Mouse (Mus musculus) heart, postnatal 25 days (tissue): ENCODE results near the gene Celf2. TPM values are rescaled to one million over a fixed set of nuclear protein-coding genes. Genes with fewer than 3 reads are reported as not detected.
"Not testable (repeated sequence)": the region's sequence is repeated elsewhere in the genome, so short reads cannot be mapped to it uniquely, and the experiment has no call there.

Source experiments
- DNase-seq: peaks from one replicate; pipeline ENCODE4 v3.0.0; 2022; ENCODE audit warnings: low spot score
- intact Hi-C: fragments of 180-260 bp; cut with DNase I; formaldehyde crosslinking; loops from one replicate; pipeline ENCODE4 v1.15.1; 2025
- total RNA-seq, 2 experiments: library from RNA; stranded (reverse); gene quantifications; 2 replicates each; pipeline ENCODE4 v1.2.3; 2021

Gene Celf2
- total RNA-seq, 2 experiments from 2014 or later: 63.1 to 72.7 TPM

DNA sequence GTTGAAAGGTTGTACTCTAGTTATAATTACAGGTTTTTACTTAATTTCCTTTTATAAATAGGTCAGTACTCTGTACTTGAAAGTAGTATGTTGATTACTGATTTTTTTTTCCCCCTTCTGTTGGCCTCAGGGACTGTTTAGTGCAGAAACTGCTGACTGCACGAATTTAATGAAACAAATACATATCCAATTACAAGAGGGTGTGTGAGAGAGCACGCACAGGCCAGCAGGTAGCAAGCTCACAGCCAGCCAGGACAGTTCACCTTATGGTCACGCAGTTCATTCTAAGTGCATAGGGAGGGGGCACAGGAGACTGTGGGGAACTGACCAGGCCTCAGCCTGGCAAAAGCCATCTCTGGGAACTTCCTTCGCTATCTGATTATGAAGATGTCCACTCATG lies 236.1 kb downstream of the Celf2 start:
- intact Hi-C loops: no loop called here
- no peak for DNase-seq

GRCm38 (mm10) chr2:7270051-7270450 lies 239.3 kb downstream of the Celf2 start:
- DNase-seq: peak; percentile 17
- intact Hi-C loops: no loop called here

DNA sequence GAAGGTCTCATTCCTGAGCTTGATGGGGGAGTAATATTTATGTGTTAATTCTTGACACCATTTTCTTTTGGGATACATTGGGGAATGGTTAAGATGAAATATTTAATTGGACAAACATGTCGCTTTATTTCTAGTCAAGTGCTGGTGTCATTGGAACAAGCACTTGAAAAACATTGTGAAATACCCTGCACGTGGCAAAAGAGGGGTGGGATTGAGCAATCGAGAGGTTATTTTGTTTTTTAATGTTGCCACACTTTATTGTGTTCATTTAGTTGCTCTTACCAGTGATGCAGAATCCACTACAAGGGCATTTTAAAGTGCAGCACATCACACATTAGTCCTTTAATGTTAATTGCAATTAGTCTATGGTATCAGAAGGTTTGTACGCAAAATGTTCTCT lies 242.2 kb downstream of the Celf2 start:
- DNase-seq: no peak
- intact Hi-C loops: no loop called here

- DNase-seq, intact Hi-C loops: not testable (repeated sequence)
Observed at GRCm38 (mm10) chr2:7262668-7263067, 246.7 kb downstream of the Celf2 start.

- DNase-seq: peak; percentile 46
- intact Hi-C loops: no loop called here
Observed at GRCm38 (mm10) chr2:7260186-7260585, 249.2 kb downstream of the Celf2 start.

- intact Hi-C loops: no loop called here
- DNase-seq: no peak
Observed at GRCm38 (mm10) chr2:7259616-7260015, 249.7 kb downstream of the Celf2 start.

DNA sequence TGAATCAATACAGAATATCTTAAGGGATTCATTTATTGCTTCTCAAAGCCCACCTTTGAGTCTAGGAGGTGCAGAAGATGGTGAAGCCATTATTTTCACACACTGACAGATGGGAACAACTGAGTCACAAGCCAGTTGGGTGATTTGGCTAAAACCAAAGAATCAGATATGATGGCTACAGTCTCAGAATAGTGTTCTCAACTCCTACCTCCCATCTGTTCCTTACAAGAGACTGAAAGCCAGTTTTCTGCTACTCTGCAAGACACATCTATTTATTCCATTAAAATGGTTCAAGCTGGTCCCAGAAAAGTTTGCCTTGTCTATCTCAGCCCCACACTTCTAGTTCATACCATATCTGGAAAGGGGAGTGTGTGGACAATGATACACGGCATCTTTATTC lies 253.3 kb downstream of the Celf2 start:
- no peak for DNase-seq
- intact Hi-C loops: no loop called here

GRCm38 (mm10) chr2:7255386-7255785 lies 254.0 kb downstream of the Celf2 start:
- intact Hi-C loops: no loop called here
- DNase-seq: no peak

- DNase-seq: no peak
- intact Hi-C loops: no loop called here
Observed at GRCm38 (mm10) chr2:7250314-7250713, 259.0 kb downstream of the Celf2 start.

- intact Hi-C loops: no loop called here
Observed at GRCm38 (mm10) chr2:7249002-7249401, 260.4 kb downstream of the Celf2 start.

GRCm38 (mm10) chr2:7245958-7246774 lies 263.2 kb downstream of the Celf2 start:
- intact Hi-C loops: no loop called here
- peak; percentile 14 for DNase-seq

More at GRCm38 (mm10) chr2:7249002-7249401, 260.4 kb downstream of the Celf2 start:
- no peak for DNase-seq

DNA sequence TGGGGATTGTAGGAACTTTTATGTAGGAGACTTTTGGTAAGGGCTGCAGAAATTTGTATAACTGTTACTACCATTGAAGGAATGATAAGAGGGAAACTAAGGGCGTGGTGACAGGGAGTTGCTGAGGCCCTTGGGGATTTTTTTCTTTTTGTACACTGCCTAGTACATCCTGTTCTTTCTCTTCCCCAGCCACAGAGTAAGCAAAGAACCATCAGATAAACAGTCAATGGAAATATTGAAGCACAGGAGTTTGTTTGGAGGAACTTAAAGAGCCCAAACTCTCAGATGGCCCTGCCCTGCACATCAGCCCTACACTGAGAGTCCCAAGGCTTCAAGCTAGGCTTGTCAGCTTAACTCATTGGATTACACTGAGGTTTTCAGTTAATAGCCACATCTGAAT lies 267.2 kb downstream of the Celf2 start:
- intact Hi-C loops: no loop called here
- peak; percentile 34 for DNase-seq

DNA sequence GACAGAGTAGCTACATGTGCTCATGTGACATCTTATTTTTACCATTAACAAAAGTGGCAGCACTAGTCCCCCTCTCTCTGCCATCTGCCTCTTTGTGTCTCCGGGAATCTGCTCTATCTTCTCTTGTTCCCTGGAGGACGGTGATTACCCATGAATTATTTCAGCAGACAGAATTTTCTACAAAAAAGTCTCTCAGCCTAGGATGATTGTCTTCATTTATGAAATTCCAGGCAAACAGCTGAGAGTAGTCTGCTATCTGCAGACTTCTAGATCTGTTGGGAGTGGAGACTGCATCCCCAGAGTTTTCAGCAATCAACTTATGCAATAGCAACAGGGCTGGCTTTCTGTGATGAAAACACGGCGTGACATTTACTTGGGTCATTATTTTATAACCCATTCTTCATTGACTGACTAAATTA lies 267.8 kb downstream of the Celf2 start:
- intact Hi-C loops: no loop called here
- peak; percentile 7 for DNase-seq

DNA sequence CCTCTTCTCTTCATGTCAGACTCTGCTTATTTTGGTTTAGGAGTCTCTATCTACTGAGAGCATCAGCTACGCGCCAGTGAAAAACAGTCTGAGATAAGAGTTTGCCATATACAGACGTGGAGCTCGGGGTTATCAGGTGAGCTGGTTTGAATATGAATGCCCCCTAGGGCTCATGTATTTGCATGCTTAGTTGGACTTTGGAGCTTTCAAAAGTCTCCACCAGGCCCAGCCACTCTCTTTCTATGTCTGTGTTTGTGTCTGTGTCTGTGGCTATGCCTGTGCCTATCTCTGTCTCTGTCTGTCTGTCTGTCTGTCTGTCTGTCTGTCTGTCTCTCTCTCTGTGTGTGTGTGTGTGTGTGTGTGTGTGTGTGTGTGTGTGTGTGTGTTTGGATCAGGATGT lies 272.1 kb downstream of the Celf2 start:
- intact Hi-C loops: no loop called here
- no peak for DNase-seq

- DNase-seq: no peak
- intact Hi-C loops: no loop called here
Observed at GRCm38 (mm10) chr2:7236452-7236851, 272.9 kb downstream of the Celf2 start.

DNA sequence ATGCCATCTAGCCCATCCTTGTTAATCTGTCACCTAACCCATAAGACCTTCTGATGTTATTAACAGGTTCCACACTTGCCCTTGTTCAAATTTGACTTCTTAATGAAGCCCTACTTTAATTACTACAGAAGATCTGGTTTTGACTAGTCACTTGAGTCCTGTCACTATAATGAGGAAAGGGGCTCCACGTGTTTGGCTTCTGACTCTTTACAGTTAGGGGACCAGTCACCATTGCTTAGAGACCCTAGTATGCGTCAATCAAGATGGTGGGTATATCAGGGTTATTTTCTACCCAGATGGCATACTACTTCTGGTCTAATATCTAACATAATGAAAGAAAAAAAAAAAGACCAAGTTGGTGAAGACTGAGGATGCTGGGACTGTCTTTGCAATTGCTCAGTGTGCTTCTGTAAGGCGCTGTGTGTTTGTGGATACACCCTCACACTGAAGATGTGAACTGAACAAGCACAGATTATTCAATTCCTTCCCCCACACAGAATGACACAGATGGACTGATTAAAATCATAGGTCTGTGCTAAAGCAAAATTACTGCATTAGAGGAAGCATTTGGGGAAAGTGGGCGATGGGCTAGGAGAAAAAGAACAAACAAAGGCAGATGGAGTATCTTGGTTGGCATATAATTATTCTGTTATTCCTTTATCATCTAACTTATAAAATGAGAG lies 274.2 kb downstream of the Celf2 start:
- intact Hi-C loops: no loop called here
- DNase-seq: no peak

DNA sequence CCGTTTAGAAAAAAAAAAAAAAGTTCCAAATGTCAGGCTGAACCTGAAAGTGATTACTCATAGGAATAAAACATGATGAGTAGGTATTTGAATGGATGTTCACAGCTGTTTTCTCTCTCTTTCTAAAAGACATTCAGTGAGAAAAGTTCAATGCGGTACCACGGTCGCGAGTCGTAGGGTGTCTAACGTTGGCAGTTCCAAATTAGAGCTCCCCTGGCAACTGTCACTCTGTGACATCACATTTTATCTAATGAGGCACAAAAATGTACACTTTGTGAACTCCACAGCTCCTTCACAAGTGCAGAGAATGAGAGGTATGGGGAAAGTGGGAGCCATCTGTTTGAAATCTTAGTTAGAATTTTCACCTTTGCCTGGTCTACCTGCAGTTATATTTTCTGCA lies 274.8 kb downstream of the Celf2 start:
- intact Hi-C loops: no loop called here
- DNase-seq: no peak

GRCm38 (mm10) chr2:7233411-7233810 lies 276.0 kb downstream of the Celf2 start:
- intact Hi-C loops: no loop called here
- DNase-seq: no peak

GRCm38 (mm10) chr2:7226785-7227184 lies 282.6 kb downstream of the Celf2 start:
- intact Hi-C loops: no loop called here
- DNase-seq: no peak

DNA sequence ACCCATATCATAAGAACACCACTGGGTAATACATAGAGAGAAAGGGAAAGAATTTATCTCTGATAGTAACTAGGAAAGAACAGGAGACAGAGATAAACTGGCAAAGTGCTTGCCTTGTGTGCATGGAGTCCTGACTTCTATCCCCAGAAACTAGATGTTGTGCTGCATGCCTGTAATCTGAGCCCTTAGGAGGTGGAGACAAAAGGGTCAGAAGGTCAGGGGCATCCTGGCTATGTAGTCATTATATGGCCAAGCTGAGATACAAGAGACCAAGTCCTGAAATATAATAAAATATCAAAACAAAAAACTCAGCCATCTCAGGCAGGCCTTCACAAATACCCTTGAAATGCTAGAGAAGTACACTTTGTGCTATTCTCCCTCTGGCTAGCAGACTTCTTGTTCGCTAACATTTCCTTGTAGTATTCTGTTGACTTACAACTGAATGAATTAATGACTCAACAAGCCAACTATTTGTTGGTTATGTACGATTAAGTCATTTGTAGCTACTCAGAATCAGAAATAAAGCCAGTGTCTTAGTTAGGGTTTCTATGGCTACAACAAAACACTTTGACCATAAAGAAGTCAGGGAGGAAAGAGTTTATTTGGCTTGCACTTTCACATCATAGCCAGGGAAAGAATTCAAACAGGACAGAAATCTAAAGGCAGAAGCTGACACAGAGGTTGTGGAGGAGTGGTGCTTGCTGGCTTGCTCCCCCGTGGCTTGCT lies 284.9 kb downstream of the Celf2 start:
- intact Hi-C loops: no loop called here
- DNase-seq: no peak

DNA sequence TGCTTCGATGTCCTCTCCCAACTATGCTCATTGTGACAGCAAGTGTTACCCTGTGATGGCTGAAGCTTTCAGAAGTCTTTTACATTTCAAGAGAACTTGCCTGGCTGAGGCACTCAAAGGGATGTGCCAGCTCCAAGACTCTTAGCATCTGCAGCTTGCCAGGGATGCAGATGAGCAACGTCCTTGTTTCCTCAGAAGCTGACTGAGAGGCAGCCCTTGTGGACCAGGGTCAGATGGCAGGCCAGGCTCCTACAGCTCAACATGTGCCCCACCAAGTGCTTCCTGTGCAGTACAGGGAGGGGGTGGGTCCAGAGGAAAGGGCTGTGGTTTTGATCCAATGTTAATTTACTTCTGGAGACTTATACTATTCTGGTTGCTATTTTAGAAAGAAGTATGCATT lies 285.8 kb downstream of the Celf2 start:
- no peak for DNase-seq
- intact Hi-C loops: no loop called here
